Mouse (Mus musculus) liver, embryonic 11.5 days (tissue): Measurements from ENCODE around the gene Sec16b. TPM values are rescaled to one million over a fixed set of nuclear protein-coding genes. Genes with fewer than 3 reads are reported as not detected.
A peak's percentile ranks its signal among the peaks of the same experiment; 100 is the strongest.

Source experiments
- ATAC-seq: fragments of 200-750 bp; cut with Nextera tagmentation; replicated peaks from 2 replicates; pipeline ENCODE4 v1.8.0; 2017; ENCODE audit warnings: moderate number of reproducible peaks, mild to moderate bottlenecking, moderate TSS enrichment, moderate library complexity; ENCODE audit not compliant: low FRiP score
- DNase-seq: peaks from one replicate; pipeline ENCODE4 v3.0.0-alpha.2; 2017; ENCODE audit warnings: low spot score
- H3K27ac ChIP-seq: fragments of 300-500 bp; sonication (generic); 2 replicates; pipeline ENCODE4 v1.5.1; 2014; ENCODE audit warnings: mild to moderate bottlenecking, low read depth, low read length, control low read depth
- H3K27me3 ChIP-seq: fragments of 300-500 bp; sonication (generic); replicated peaks from 2 replicates; pipeline ENCODE4 v1.6.1; 2014; ENCODE audit warnings: low read length, mixed read lengths; ENCODE audit not compliant: control insufficient read depth, insufficient read depth
- H3K36me3 ChIP-seq: fragments of 300-500 bp; sonication (generic); 2 replicates; pipeline ENCODE4 v1.6.1; 2014; ENCODE audit warnings: mild to moderate bottlenecking, low read length, moderate library complexity, mixed read lengths; ENCODE audit not compliant: control insufficient read depth, insufficient read depth
- H3K4me1 ChIP-seq: fragments of 300-500 bp; sonication (generic); replicated peaks from 2 replicates; pipeline ENCODE4 v1.6.1; 2014; ENCODE audit warnings: low read length, mixed read lengths; ENCODE audit not compliant: control insufficient read depth, insufficient read depth
- H3K4me2 ChIP-seq: fragments of 300-500 bp; sonication (generic); 2 replicates; pipeline ENCODE4 v1.6.1; 2014; ENCODE audit warnings: mild to moderate bottlenecking, control low read depth, moderate library complexity
- H3K4me3 ChIP-seq: fragments of 300-500 bp; sonication (generic); 2 replicates; pipeline ENCODE4 v1.5.1; 2014; ENCODE audit warnings: low read depth, low read length, control low read depth
- H3K9ac ChIP-seq: fragments of 300-500 bp; sonication (generic); 2 replicates; pipeline ENCODE4 v1.6.1; 2014; ENCODE audit warnings: low read depth, low read length, control low read depth
- H3K9me3 ChIP-seq: fragments of 300-500 bp; sonication (generic); 2 replicates; pipeline ENCODE4 v1.6.1; 2016; ENCODE audit warnings: low read length, inconsistent platforms, mixed read lengths; ENCODE audit not compliant: control insufficient read depth
- WGBS: fragments of 180-500 bp; shearing (Covaris S2); extraction: QIAGEN DNeasy Blood & Tissue Kit; methylation state at CpG from one replicate; pipeline ENCODE4 v1.1.7; 2014; 5-methylcytosine and 5-hydroxymethylcytosine counted together
- polyA plus RNA-seq: library from polyadenylated mRNA; unstranded; fragments of >200 nt; fragmentation: Nextera tagmentation; extraction: Ambion mirVana; gene quantifications from 2 replicates; pipeline ENCODE4 v1.2.1, GENCODE M21; 2014

Gene Sec16b
- polyA plus RNA-seq, 1 experiment from 2014 or later: 4.6 TPM

GRCm38 (mm10) chr1:157537636-157538035 lies 31.1 kb downstream of the Sec16b start:
- H3K4me3 ChIP-seq: no peak overlapping the region
- H3K4me1 ChIP-seq: no peaks in the 10 kb centered on the region
- H3K27ac ChIP-seq: no peak overlapping the region
- no peak for ATAC-seq
- WGBS: 85% methylated on average over 5 of the region's 5 CpGs
- no peaks in the 10 kb centered on the region for H3K36me3 ChIP-seq
- no peaks in the 10 kb centered on the region for H3K9me3 ChIP-seq
- H3K9ac ChIP-seq: no peak overlapping the region
- no peak overlapping the region for H3K4me2 ChIP-seq
- no peak for DNase-seq
- H3K27me3 ChIP-seq: no peaks in the 10 kb centered on the region

- no peaks in the 10 kb centered on the region for H3K9me3 ChIP-seq
- 85% methylated on average over 8 of the region's 8 CpGs for WGBS
- ATAC-seq (no peak), DNase-seq (no peak)
- no peaks in the 10 kb centered on the region for H3K4me1 ChIP-seq
- no peaks in the 10 kb centered on the region for H3K36me3 ChIP-seq
- H3K4me2 ChIP-seq: no peak overlapping the region
- no peak overlapping the region for H3K9ac ChIP-seq
- H3K27me3 ChIP-seq: no peaks in the 10 kb centered on the region
- no peak overlapping the region for H3K27ac ChIP-seq
- no peak overlapping the region for H3K4me3 ChIP-seq
These were observed 38.5 kb downstream of the Sec16b start for GRCm38 (mm10) chr1:157545056-157545455.

- Histone ChIP-seq H3K4me1 (no peaks in the 10 kb centered on the region), H3K27ac (no peak overlapping the region), H3K9me3 (no peaks in the 10 kb centered on the region; the same call in 1 of the 2 replicates), H3K36me3 (no peaks in the 10 kb centered on the region), H3K9ac (no peak overlapping the region), H3K4me2 (no peak overlapping the region), H3K4me3 (no peak overlapping the region), H3K27me3 (no peaks in the 10 kb centered on the region)
- DNase-seq (no peak), ATAC-seq (no peak)
- 56% methylated on average over 5 of the region's 5 CpGs for WGBS
These were observed 41.1 kb downstream of the Sec16b start for GRCm38 (mm10) chr1:157547658-157548057.

- DNase-seq (no peak), ATAC-seq (no peak)
- Histone ChIP-seq H3K27ac (no peak overlapping the region), H3K4me2 (no peak overlapping the region), H3K9ac (no peak overlapping the region), H3K27me3 (no peaks in the 10 kb centered on the region), H3K36me3 (no peaks in the 10 kb centered on the region), H3K9me3 (no peaks in the 10 kb centered on the region; the same call in 1 of the 2 replicates), H3K4me3 (no peak overlapping the region), H3K4me1 (no peaks in the 10 kb centered on the region)
- 42% methylated on average over 3 of the region's 3 CpGs for WGBS
These were observed 43.2 kb downstream of the Sec16b start for GRCm38 (mm10) chr1:157549721-157550120.

DNA sequence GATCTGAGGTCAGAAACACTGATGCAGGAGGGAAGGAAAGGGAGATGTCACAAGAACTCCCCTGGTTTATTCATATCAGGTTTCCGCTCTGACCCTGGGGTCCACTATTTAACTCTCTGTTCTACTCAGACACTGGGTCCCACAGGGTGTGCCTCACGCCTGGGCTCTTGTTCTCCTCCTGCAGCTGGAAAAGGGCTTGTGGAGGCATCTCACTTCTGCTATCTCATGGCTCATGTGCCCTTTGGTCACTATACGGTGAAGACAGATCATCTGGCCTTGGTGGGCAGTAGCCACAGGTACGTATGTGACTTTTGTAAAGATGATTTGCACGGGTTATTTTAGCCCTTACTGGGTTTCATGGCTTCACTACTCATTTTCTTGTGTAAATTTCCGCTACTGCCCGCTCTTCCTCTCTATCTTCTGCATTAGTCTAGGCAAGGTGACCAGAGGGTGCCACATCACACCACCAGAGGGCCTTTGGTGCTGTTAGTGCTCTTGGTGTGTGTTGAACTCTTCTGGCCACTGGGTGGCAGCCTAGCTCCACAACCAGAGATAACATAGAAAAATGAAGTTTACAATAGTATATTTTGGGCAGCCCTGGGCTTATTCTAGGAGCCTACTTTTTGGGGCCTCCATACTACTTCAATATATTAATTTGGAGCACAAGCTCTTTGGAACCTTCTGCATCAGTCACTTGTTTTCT lies 46.4 kb downstream of the Sec16b start:
- Histone ChIP-seq H3K27me3 (no peaks in the 10 kb centered on the region), H3K4me3 (no peak overlapping the region), H3K4me2 (no peak overlapping the region), H3K9ac (no peak overlapping the region), H3K27ac (no peak overlapping the region), H3K9me3 (no peaks in the 10 kb centered on the region; the same call in 1 of the 2 replicates), H3K4me1 (no peaks in the 10 kb centered on the region), H3K36me3 (no peaks in the 10 kb centered on the region)
- 60% methylated on average over 7 of the region's 7 CpGs for WGBS
- DNase-seq (no peak), ATAC-seq (0 out of 2 replicates have a peak, but pooled peaks have one; percentile 37)

DNA sequence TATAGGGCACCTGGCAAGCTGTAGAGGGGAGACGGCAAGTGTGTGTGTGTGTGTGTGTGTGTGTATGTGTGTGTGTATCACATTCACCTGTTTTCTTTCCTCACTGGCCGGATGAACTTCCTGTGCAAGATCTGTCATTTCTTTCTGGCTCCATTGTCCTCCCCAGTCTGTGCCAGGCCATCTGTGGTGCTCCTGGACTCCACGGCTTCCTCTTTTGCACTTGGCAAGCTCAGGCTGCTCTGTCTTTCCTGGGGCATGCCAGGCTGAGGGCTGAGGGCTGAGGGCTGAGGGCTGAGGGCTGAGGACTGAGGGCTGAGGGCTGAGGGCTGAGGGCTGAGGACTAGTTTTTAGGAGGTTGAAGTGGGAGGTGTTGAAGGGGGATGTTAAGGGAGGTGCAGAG lies 47.6 kb downstream of the Sec16b start:
- no peak for ATAC-seq
- H3K4me1 ChIP-seq: no peaks in the 10 kb centered on the region
- no peaks in the 10 kb centered on the region for H3K36me3 ChIP-seq
- no peak overlapping the region for H3K9ac ChIP-seq
- no peak overlapping the region for H3K4me3 ChIP-seq
- H3K9me3 ChIP-seq: no peaks in the 10 kb centered on the region; the same call in 1 of the 2 replicates
- no peak overlapping the region for H3K27ac ChIP-seq
- H3K27me3 ChIP-seq: no peaks in the 10 kb centered on the region
- 49% methylated on average over 3 of the region's 3 CpGs for WGBS
- H3K4me2 ChIP-seq: no peak overlapping the region
- no peak for DNase-seq

- H3K27me3 ChIP-seq: no peaks in the 10 kb centered on the region
- no peak for DNase-seq
- H3K27ac ChIP-seq: no peak overlapping the region
- no peak for ATAC-seq
- H3K9me3 ChIP-seq: no peaks in the 10 kb centered on the region; the same call in 1 of the 2 replicates
- WGBS: 25% methylated on average over 27 of the region's 27 CpGs
- H3K9ac ChIP-seq: no peak overlapping the region
- H3K4me3 ChIP-seq: no peak overlapping the region
- peak overlapping the region; percentile 54 for H3K4me2 ChIP-seq
- H3K36me3 ChIP-seq: no peaks in the 10 kb centered on the region
- H3K4me1 ChIP-seq: no peaks in the 10 kb centered on the region
These were observed 48.4 kb downstream of the Sec16b start for GRCm38 (mm10) chr1:157554686-157555530.

DNA sequence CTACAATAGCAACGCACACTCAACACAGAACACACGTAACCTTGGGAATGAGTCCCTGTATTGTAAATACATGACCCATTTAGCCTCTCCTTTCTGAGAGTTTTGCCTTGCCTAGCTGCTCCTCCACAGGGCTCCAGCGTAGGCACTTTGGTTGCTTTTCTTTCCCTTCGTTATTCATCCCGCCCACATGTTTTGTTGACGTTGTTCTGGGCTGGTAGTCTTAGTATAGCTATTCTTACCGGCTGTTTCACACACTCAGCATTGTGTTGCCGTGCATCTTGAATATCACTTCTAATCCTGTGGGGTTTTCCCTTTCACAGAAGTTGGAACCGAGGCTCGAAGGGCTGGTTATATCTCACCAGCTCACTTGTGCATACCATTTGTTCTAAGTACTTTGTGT lies 49.2 kb downstream of the Sec16b start:
- Histone ChIP-seq H3K4me3 (no peak overlapping the region), H3K9me3 (no peaks in the 10 kb centered on the region; the same call in 1 of the 2 replicates), H3K36me3 (no peaks in the 10 kb centered on the region), H3K27ac (no peak overlapping the region), H3K4me2 (no peak overlapping the region), H3K4me1 (no peaks in the 10 kb centered on the region), H3K9ac (no peak overlapping the region), H3K27me3 (no peaks in the 10 kb centered on the region)
- ATAC-seq (no peak), DNase-seq (no peak)
- 82% methylated on average over 10 of the region's 10 CpGs for WGBS
